Mouse (Mus musculus) gastrocnemius, postnatal 4 days (tissue): Measurements from ENCODE around the gene Zdhhc14. TPM values are rescaled to one million over a fixed set of nuclear protein-coding genes. Genes with fewer than 3 reads are reported as not detected.

Experiments used
- DNase-seq, 2 experiments: peaks; one replicate each; pipeline ENCODE4 v3.0.0; 2021 to 2022; ENCODE audit warnings: low spot score in 2 of 2, mixed read lengths in 2 of 2
- total RNA-seq, 2 experiments: library from RNA; stranded (reverse); gene quantifications; 2 replicates each; pipeline ENCODE4 v1.2.3; 2021

Gene Zdhhc14
- total RNA-seq, 2 experiments from 2014 or later, result 4.8 to 5.1 TPM

DNA sequence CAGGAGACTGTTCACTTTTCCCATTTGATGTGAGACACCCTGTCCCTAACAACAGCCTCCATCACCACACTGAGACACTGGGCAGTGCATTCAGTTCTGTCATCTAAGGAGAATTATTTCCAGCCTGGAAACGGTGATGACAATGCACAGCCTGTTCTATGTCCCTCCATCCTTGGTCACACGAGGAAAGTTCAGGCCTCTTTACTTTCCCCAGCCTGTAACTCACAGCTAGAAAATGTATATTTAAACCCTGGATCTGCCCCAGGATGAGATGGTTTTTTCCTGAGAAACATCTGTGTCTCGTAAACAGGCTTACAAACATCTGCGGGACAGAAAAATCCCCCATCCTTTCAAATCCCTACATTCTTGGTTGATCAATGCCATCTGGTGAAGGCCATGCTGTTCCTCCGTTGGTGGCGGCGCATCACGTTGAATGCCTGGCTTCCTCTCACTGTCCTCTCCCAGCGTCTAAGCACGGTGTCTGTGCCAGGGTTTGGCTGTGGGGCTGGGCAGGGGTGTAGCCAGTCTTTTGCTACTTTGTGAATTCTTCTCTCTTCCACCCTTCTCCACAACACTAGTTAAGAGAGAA, 231.3 kb downstream of the Zdhhc14 start:
- no peak for DNase-seq

DNA sequence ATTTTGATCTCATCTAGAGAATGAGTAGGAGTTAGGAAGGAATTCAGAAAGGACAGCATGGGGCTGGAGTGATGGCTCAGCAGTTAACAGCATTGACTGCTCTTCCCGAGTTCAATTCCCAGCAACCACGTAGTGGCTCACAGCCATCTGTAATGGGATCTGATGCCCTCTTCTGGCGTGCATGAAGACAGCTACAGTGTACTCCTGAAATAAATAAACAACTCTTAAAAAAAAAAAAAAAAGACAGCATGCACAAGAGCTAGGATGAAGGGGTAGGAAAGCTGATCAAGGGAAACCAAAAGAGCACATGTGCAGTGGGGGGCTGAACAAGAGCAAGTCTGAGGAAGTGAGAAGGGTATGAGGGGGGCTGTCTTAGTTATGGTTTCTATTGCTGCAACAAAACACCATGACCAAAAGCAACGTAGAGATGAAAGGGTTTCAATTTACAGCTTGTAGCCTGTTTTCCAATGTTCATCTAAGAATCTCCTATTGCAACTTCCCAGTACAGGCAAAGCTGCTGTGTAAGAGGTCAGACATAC, 237.3 kb downstream of the Zdhhc14 start:
- DNase-seq, result no peak

DNA sequence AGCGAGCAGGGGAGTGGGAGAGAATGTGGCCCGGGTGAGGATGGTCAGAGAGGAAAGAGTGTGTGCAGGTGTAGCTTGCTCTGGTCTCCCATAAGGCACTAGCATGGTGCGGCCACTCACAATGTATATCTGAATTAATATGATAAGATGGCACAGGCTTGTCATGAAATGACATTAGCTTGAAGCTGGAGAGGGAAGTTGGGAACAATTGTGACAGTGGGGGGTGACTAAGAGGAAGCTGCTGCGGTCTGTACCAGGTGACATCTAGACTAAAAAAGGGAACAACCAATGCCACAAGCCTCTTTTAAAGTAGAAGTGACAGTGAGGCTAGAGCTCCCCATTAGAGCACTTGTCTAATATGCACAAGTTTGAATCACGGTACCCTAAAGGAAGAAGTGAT, 238.2 kb downstream of the Zdhhc14 start:
- no peak for DNase-seq

DNA sequence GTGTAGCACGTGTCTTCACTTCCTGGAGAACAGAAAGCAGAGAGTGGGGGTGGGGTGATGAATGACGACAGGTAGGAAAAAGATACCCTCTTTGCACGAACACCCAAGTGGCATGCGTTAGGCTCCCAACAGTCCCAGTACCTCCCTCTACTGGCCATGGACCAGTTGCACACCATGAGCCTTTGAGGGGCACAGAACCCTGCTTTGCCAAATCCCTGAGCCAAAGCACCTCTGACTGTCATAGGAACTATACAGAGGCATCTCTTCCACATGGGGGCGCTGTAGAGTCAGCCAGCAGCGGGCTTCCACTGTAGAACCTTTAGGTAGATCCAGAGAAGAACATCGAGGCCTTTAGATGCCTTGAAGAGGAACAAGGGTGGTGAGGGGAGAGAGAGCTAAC, 241.0 kb downstream of the Zdhhc14 start:
- DNase-seq, result peak in 1 of 2 experiments; percentile 44

DNA sequence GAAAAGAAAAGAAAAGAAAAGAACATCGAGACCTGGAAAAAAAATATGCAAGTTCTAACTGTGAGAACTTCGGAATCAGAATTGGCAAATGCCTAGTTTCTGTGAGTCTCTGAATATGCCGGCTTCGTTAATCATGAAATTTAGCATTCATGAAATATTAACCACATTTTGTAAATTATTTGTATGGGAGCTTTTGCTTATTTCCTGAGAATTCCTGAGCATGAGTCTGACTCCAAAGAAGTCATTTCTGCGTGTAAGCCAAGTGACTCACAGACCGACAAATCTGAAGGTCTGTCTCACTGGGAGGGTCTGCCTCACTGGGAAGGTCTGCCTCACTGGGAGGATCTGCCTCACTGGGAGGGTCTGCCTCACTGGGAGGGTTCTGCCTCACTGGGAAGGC, 248.7 kb downstream of the Zdhhc14 start:
- DNase-seq, result no peak

DNA sequence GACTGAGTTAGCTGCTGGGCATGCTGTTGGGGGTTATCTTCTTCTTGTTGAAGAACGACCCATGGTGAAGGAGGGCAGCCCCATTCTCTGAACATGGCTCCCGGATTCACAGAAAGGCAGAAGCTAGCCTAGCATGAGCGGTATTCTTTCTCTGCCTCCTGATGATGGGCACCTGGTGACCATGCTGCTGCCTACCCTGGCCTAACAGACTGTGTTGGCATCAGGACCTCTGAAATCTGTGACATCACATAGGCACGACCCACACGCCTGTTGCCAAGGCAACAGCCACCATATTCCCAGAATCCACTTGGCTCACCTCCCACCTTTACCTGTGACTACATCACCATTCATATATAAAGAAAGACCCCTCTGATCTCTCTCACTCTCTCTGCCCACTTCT, 251.7 kb downstream of the Zdhhc14 start:
- no peak for DNase-seq

DNA sequence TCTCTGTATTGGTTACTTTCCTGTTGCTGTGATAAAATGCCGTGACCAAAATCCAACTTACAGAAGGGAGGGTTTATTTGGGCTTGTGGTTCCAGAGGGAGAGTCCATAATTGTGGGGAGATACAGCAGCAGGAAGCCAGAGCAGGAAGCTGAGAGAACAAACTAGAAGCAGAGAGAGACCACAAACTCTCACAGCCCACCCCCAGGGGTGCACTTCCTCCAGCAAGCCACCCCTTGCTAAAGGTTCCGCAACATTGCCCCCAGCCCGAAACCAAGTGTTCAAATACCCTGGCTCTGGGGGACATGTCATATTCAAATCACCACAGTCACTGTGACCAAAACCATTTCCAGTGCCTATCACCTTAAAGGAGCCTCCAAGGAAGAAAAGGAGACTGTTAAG, 254.0 kb downstream of the Zdhhc14 start:
- no peak for DNase-seq

DNA sequence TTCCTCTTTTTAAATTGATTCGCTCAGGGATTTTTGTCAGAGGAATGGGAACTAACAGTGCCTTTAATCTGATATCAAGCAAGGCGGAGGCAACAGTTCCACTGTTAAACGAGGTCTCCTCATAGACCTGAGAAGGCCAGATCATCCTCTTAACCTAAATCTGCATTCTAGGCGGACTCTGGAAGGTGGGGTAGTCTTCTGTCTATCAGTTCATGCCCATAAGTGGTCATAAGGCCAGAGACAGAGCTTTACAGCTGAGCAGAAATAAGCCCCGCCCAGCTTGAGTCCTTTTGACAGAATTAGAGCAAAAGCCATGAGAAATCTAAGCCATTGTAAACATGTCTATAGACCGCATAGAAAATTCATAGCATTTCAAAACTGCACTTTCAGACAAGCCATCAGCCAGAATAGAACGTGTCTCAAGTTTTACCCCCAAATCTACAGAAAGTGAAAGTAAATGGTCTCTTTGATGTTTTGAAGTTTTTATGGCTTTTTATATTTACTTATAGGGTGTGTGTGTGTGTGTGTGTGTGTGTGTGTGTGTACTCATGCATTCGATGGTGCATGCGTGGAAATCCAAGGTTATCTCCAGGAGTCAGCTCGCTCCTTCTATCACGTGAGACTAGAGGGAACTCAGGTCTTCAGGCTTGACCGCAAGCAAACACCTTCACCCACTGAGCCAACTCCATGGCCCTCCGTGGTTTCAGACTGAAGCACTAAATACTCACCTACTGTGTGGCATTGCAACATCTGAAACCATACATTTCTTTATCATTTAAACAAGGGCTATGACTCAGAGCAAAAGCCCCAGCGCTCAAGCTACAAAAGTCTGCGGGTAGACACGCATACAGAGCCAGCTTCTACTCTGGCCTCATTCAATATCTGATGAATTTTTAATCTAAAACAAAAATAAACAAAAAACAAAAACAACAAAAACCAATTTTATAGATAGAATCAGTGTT, 255.5 kb downstream of the Zdhhc14 start:
- DNase-seq, result no peak

DNA sequence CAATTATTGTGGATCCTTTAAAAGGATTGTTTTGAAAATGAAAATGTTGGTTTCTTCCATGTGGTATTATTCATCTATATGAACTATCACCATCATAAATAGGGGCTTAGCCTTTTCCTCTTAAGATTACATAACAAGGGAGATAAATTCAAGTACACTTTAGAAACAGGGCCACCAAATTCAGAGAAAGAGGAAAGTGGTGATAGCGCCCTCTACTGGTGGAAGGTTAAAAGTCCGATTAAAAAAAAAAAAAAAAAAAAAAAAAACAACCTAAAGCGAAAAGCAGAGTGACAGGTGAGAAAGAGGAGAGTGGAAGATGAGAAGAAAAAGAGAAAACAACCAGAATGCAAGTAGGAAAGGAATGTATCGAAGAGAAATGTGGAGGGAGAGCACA, 256.1 kb downstream of the Zdhhc14 start:
- peak in 1 of 2 experiments; percentile 25 for DNase-seq

DNA sequence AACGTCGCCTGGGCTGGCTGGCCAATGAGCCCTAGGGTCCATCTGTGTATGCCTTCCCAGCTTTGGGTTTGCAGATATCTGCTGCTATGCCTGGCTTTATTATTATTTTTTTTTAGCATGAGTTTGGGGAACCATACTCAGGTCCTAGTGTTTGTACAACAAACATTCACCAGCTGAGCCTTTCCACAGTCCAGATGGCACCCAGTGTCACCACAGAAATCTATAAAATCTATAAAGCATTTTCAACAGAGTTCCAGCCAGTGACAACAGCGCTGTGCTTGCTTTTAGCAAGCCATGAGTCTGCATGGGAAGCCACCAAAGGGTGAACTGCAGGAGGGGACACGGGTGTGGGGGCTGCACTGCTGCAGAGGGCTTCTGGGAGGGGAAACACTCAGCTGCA, 257.9 kb downstream of the Zdhhc14 start:
- DNase-seq, result no peak

DNA sequence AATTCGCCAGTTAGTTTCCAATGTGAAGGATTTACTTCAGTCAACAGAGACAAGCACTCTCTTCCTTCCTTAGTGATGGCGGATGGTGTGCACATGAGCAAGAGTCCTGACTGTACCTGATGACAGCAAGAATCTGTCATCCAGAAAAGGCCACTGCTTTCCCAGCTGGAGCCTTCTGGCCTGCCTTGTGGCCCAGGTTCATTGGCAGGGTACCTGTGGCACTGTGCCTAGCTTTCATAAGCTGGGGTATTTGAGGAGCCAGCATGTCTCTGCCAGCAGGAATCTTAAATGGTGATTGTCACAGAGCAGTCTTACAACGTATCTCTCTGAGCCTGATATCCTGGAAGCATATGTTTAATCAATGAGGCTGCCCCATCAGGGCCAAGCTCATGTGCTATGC, 258.7 kb downstream of the Zdhhc14 start:
- no peak for DNase-seq

DNA sequence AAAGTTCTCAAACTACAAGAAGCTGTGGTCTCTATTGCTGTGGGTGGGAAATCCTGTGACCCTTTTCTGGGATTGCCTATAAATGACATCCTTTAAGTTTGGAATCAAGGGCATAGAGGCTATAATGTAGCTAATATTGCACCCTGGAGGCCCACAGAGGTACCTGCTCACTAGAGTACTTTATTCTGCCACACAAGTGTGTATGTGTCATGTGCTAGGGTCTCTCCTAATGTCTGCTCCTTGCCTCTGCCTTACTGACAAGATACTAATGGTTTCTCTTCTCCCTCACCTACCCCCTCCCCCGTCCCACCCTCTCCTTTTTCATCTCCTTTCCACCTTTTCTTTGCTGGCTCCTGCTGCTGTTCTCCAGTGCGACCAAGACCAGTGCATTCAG, 260.0 kb downstream of the Zdhhc14 start:
- DNase-seq, result no peak

DNA sequence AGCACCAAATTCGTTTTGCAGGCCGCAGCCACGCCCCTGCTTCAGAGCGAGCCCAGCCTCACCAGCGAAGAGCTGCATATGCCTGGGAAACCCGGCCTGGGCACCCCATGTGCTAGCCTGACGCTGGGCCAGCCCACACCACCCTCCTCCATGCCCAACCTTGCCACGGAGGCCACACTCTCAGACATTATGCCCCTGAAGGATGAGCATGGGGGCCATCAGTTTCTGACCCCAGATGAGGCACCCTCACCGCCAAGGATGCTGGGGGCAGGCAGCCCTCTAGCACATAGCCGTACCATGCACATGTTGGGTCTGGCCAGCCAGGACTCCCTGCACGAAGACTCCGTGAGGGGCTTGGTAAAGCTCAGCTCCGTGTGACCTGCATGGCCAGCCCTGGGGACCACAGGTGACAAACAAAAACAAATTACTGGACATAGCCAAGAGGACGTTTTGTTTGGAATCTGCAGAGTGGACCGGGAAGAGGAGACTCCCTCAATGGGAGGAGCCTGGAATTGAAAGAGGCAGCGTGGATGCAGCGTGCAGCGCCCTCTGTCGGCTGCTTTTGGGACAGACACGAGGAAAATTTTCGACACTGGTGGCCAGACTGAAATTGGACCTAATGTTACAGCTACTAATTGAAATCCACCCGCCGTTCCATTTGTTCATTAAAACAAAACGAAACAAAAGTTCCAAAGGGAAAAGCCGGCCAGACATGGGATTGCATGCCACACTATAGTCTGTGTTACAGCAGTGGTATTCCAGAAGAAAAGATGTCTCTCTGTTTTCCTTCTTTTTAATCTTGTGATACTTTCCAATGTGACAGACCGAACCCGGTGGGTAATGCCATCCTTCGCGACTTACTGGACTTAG, 260.6 kb downstream of the Zdhhc14 start:
- peak; percentile 53 to 81 for DNase-seq

DNA sequence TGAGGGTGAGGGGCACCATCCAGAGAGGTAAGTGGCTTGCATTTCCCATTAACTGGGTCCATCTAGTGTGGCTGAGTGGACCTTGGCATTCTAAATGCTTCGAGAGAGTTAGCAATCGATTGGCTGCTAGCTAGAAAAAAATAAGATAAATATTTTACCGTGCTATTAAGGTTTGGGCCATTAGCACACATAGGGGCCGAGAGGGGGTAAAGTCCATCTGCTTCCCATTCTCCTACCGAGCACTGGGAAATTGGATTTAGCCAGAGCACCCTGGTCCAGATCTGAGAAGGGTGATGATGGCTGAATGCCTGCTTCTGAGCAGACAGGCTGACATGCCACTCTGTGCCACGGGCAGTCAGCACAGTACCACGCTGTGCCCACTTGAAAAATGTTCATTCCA, 263.1 kb downstream of the Zdhhc14 start:
- DNase-seq, result no peak

DNA sequence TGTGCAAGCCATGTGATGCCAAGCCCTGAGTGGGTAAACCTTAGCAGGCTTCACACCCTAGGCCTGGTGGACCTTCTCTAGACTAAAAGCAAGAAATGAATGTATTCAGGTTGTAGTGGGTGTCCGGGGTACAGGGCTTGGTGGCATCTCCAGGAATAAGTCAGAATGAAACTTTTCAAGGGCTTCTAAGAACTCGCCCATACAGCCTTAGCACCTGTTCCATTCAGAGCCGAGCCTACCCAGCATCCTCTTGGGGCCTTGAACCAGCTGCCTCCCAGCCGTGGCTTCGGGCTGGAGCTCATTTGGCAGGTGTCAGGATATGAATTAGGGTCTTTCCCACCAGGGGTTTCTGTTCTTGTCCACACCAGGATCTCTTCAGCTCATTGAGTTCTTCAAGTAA, 263.7 kb downstream of the Zdhhc14 start:
- DNase-seq, result no peak

DNA sequence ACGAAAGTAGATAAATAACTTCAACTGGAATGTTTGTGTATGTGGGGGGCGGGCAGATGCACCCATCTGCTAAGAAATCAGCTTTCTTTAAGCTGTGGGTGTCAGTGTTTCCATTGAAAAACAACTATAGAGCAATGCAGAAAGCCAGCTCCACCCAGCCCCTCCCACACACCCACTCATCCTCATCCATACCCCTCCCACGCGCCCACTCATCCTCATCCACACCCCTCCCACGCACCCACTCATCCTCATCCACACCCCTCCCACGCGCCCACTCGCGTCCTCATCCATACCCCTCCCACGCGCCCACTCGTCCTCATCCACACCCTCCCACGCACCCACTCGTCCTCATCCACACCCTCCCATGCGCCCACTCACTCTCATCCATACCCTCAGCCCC, 264.5 kb downstream of the Zdhhc14 start:
- no peak for DNase-seq

DNA sequence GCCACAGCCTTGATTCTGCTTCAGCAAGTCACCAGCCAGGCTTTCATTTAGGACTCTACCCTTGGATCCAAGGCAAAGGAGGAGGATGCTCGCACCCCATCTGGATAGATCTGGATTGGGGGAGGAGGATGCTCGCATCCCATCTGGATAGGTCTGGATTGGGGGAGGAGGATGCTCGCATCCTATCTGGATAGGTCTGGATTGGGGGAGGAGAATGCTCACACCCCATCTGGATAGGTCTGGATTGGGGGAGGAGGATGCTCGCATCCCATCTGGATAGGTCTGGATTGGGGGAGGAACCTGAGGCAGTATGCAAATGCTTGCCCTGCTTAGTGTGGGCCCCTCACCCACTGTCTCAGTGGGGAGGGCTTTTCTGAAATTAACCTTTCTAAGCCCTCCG, 271.4 kb downstream of the Zdhhc14 start:
- DNase-seq, result no peak

DNA sequence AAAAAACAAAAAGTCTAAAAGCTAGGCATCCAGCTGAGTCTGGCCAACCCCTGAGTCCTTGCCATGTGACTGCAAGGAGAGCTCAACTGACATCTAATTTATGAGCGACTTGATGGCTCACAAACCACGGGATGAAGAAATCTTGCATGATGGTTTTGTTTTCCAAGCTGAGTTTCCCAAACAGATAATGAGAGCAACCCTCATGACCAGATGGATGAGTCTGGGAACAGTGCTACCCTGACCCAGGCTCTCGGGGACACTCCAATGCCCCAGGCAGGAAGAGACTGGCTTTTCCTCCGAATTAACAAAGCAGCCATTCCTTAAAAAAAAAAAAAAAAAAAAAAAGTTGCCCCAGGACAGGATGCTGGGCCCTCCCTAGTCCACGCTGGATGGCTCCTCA, 271.9 kb downstream of the Zdhhc14 start:
- DNase-seq, result no peak

DNA sequence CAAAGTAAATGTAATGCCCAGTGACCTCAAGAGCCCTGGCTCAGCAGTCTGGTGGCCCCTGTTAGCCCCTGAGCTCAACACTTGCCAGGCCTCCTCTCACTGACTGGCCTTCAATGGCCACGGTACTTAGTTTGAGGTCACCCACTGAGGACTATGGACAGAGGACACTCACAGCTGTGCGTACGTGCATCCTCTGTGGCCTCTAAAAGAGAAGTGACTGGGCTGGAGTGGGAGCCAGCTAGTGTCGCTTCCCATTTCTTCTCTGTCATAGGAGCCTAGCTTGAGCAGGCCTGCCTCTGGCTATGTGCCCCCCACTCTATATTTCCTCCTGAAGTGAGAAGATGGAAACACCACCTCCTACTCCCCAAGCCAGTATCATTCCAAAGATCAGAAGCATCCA, 273.4 kb downstream of the Zdhhc14 start:
- DNase-seq, result no peak

DNA sequence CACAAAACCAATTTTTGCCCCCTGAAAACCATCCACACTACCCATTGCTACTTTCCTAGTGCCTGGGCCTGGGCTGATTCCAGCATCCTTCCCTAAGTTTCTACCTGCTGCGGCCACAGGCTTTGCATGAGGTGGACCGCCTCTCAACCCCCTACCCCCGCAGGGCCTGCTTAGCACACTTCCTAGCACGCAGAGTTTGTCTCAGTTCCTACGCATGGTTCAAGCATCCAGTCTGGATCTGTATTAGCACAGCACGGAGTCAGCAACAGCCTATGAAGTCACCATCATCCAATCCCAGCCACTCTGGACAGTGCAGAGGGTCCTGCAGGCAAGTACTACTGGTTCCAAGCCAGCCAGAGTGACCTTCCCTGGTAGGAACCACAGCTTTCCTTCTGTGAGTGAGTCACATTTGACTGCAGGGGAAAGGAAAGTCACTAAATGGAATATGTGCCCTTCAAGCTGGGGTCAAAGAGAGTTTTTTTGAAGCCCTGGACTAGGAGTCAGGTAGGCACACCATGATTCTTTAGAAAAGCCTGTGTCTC, 275.9 kb downstream of the Zdhhc14 start:
- DNase-seq, result no peak

DNA sequence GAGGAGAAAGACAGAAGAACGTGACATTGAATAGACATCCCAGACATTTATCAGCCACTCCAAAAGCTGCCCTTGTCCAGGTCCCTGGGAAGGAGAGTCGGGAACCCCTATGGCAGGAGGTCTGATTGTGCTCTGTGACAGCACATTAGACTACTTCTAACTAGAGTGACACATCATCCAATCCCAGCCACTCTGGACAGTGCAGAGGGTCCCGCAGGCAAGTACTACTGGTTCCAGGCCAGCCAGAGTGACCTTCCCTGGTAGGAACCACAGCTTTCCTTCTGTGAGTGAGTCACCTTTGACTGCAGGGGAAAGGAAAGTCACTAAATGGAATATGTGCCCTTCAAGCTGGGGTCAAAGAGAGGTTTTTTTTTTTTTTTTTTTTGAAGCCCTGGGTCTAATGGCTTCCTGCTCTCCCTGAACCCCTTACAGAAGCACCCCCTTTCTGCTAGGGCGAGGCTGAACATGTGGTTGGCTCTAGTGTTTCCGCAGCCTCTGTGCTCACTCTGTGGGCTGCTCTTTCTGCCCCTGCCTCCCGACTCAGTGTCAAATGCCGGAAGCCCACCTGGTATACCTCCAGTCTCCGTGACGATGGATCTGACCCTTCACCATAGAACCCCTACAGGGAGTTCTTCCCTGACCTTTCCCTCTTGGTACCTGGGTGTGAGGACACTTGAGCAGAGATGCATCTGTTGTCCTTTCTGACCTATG, 276.6 kb downstream of the Zdhhc14 start:
- DNase-seq, result no peak
